Mouse (Mus musculus) forebrain, embryonic 15.5 days (tissue): Measurements from ENCODE around the gene 5730596B20Rik. TPM values are rescaled to one million over a fixed set of nuclear protein-coding genes. Genes with fewer than 3 reads are reported as not detected.

Source experiments
- ATAC-seq: fragments of 200-750 bp; cut with Nextera tagmentation; replicated peaks from 2 replicates; pipeline ENCODE4 v1.8.0; 2017; ENCODE audit warnings: mild to moderate bottlenecking, moderate TSS enrichment, moderate library complexity
- H3K27ac ChIP-seq: fragments of 300-500 bp; sonication (generic); replicated peaks from 2 replicates; pipeline ENCODE4 v1.5.1; 2015; ENCODE audit warnings: mild to moderate bottlenecking, inconsistent platforms
- H3K27me3 ChIP-seq: fragments of 300-500 bp; sonication (generic); 2 replicates; pipeline ENCODE4 v1.6.1; 2015; ENCODE audit warnings: inconsistent platforms
- H3K36me3 ChIP-seq: fragments of 300-500 bp; sonication (generic); 2 replicates; pipeline ENCODE4 v1.6.1; 2015; ENCODE audit warnings: mild to moderate bottlenecking, inconsistent platforms
- H3K4me1 ChIP-seq: fragments of 300-500 bp; sonication (generic); 2 replicates; pipeline ENCODE4 v1.6.1; 2015; ENCODE audit warnings: inconsistent platforms
- H3K4me2 ChIP-seq: fragments of 300-500 bp; sonication (generic); replicated peaks from 2 replicates; pipeline ENCODE4 v1.6.1; 2015; ENCODE audit warnings: mild to moderate bottlenecking, inconsistent platforms
- H3K4me3 ChIP-seq: fragments of 300-500 bp; sonication (generic); 2 replicates; pipeline ENCODE4 v1.5.1; 2015; ENCODE audit warnings: mild to moderate bottlenecking, inconsistent platforms
- H3K9ac ChIP-seq: fragments of 300-500 bp; sonication (generic); replicated peaks from 2 replicates; pipeline ENCODE4 v1.6.1; 2015; ENCODE audit warnings: mild to moderate bottlenecking, inconsistent platforms
- H3K9me3 ChIP-seq: fragments of 300-500 bp; sonication (generic); 2 replicates; pipeline ENCODE4 v1.6.1; 2016; ENCODE audit warnings: inconsistent platforms
- WGBS: fragments of 180-500 bp; shearing (Covaris S2); methylation state at CpG from one replicate; pipeline ENCODE4 v1.1.7; 2015; ENCODE audit warnings: mixed read lengths; 5-methylcytosine and 5-hydroxymethylcytosine counted together
- polyA plus RNA-seq: library from polyadenylated mRNA; unstranded; fragments of >200 nt; fragmentation: Nextera tagmentation; extraction: Ambion mirVana; gene quantifications from 2 replicates; pipeline ENCODE4 v1.2.1, GENCODE M21; 2015

Gene 5730596B20Rik
- polyA plus RNA-seq, 1 experiment from 2014 or later, result not detected

GRCm38 (mm10) chr6:52157466-52158275 lies 19.6 kb upstream of the 5730596B20Rik start:
- Histone ChIP-seq H3K4me1 (peaks cover 14% of the 10 kb centered on the region), H3K4me3 (peak overlapping the region; percentile 46), H3K9ac (no peak overlapping the region), H3K27ac (no peak overlapping the region), H3K9me3 (no peaks in the 10 kb centered on the region), H3K4me2 (peak overlapping the region; percentile 93), H3K36me3 (no peaks in the 10 kb centered on the region), H3K27me3 (peaks cover 97% of the 10 kb centered on the region)
- 2% methylated on average over 32 of the region's 32 CpGs for WGBS
- ATAC-seq, result peak; percentile 29

GRCm38 (mm10) chr6:52158276-52159051 lies 18.8 kb upstream of the 5730596B20Rik start, which contains the start of gene Hoxa1:
TSS of gene Hoxa1 (minus strand) at chr6:52158317.
- 0 out of 2 replicates have a peak within 1 kb of the TSS, but pooled peaks have one; percentile 11 for H3K9ac ChIP-seq

DNA sequence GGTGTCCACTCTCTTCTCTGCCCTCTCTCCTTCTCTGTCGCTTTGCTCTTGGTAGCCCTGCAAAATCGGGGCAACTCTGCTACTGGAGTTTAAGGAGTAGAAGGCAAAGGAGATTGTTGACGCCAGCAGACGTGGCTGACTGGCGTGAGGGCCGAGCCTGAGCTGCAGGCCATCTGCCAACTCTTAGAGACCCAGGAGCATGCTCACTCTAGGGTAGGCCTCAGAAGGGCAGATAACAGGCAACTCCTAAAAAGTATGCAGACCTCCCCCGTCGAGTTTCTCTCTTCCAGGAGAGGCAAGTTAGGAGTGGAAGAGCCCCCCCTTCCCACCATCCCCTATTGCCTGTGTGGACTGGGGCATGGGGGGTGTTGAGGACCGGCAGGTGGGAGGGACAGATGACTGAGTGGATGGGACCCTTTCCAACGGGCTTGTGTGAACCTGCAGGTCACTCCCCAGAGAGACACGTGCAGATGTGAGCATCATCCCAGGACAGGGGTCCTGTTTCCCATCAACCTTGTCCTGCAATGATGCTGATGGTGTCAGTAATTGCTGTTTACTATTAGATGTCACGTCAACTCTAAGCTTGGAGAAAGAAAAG lies 18.0 kb upstream of the 5730596B20Rik start:
- Histone ChIP-seq H3K9me3 (no peaks in the 10 kb centered on the region), H3K4me3 (peak overlapping the region; percentile 46; the same call in 1 of the 2 replicates), H3K27me3 (peaks cover 97% of the 10 kb centered on the region), H3K9ac (no peak overlapping the region), H3K36me3 (no peaks in the 10 kb centered on the region), H3K4me2 (peak overlapping the region; percentile 93; the same call in 1 of the 2 replicates), H3K4me1 (peaks cover 14% of the 10 kb centered on the region), H3K27ac (no peak overlapping the region)
- 4% methylated on average over 12 of the region's 12 CpGs for WGBS
- ATAC-seq, result no peak

More at GRCm38 (mm10) chr6:52158276-52159051, 18.8 kb upstream of the 5730596B20Rik start, which contains the start of gene Hoxa1:
- Histone ChIP-seq H3K4me2 (peak within 1 kb of the TSS; percentile 93), H3K4me1 (peaks cover 14% of the 10 kb centered on the region), H3K4me3 (peak within 1 kb of the TSS; percentile 46), H3K27me3 (peaks cover 97% of the 10 kb centered on the region), H3K27ac (no peak within 1 kb of the TSS), H3K9me3 (no peaks in the 10 kb centered on the region), H3K36me3 (no peaks in the 10 kb centered on the region)
- 0% methylated on average over 48 of the region's 55 CpGs for WGBS
- ATAC-seq, result peak; percentile 70

GRCm38 (mm10) chr6:52159979-52160378 lies 17.3 kb upstream of the 5730596B20Rik start:
- H3K27ac ChIP-seq, result no peak overlapping the region
- no peak overlapping the region for H3K9ac ChIP-seq
- H3K36me3 ChIP-seq, result no peaks in the 10 kb centered on the region
- peaks cover 95% of the 10 kb centered on the region for H3K27me3 ChIP-seq
- no peak overlapping the region for H3K4me2 ChIP-seq
- ATAC-seq, result no peak
- 4% methylated on average over 8 of the region's 9 CpGs for WGBS
- no peak overlapping the region for H3K4me3 ChIP-seq
- no peaks in the 10 kb centered on the region for H3K9me3 ChIP-seq
- peaks cover 14% of the 10 kb centered on the region for H3K4me1 ChIP-seq

DNA sequence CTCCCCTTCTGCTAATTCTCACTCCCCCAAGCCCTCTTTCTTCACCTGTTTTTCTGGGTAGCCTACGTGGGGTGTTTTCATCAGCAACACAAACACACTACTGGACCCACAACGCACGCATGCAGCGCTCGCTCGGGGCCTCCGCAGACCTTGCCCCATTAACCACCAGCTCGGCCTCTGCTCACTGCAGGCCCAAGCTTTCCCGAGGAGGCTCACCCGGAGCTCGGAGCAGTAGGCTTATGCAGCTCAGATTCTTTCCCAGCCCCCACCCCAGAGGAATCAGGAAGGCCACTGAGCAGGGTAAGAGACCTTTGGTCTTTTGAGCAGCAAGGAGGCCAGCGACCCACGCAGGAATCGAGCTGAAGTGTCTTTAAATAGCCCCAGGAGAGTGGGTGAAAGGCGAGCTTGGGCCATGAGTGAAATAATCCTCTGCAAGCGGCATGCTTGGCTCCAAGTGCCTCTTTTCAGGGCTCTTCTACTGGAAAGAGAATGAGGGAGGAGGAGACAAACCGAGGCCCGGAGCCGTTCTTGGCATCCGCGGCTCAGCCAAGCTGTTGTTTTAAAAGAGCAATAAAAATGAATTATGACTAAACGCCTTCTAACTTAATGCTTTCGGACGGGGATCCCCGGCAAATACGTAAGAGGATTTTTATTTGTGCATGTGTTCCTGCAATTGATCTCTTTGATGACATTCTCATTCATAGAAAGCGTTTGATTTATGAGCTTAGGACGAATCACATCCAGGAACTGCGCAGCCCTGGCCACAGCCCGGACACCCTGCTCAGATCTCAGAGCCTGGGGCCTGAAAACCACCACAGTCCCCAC lies 16.6 kb upstream of the 5730596B20Rik start:
- ATAC-seq, result no peak
- Histone ChIP-seq H3K27ac (no peak overlapping the region), H3K36me3 (no peaks in the 10 kb centered on the region), H3K4me3 (no peak overlapping the region), H3K27me3 (peaks cover 95% of the 10 kb centered on the region), H3K4me2 (no peak overlapping the region), H3K9ac (no peak overlapping the region), H3K9me3 (no peaks in the 10 kb centered on the region), H3K4me1 (peaks cover 14% of the 10 kb centered on the region)
- WGBS, result 1% methylated on average over 30 of the region's 30 CpGs

DNA sequence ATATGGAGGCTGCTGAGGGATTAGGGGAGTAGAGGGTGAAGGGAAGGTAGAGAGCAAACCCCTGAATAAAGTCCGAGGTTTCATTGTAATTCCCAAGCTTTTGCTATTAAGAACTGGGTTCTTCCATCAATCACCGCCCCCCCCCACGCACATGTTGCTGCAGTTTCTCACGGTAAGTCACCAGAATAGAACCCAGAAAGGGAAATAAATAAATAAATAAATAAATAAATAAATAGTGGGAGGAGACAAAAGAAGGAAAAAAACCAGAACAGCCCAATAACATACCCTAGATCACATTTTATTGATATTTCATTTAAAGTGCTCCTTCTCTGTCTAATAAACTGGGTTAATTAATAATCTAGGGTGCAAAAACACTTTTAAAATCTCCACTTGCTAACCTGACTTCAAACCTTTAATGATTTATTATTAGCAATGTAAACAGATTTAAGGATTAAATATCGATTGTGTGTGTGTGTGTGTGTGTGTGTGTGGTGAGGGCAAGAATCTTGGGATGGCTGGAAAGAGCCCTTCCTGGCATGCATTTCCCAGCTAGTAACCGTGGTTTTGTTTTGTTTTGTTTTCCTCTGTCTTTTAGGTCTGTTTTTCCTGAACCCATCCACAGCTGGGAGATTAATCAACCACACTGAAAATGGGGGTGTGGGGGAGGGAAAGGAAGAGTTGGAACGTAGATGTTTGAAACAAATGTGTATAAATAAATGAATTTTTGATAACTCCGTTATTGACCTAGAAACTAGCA lies 15.8 kb upstream of the 5730596B20Rik start:
- no peak overlapping the region for H3K4me3 ChIP-seq
- H3K4me1 ChIP-seq, result peaks cover 14% of the 10 kb centered on the region
- H3K9ac ChIP-seq, result no peak overlapping the region
- no peak overlapping the region for H3K27ac ChIP-seq
- H3K27me3 ChIP-seq, result peaks cover 95% of the 10 kb centered on the region
- ATAC-seq, result no peak
- no peak overlapping the region for H3K4me2 ChIP-seq
- H3K36me3 ChIP-seq, result no peaks in the 10 kb centered on the region
- no peaks in the 10 kb centered on the region for H3K9me3 ChIP-seq
- WGBS, result 1% methylated on average over 8 of the region's 8 CpGs

- ATAC-seq, result no peak
- H3K4me2 ChIP-seq, result no peak overlapping the region
- H3K36me3 ChIP-seq, result no peaks in the 10 kb centered on the region
- no peak overlapping the region for H3K9ac ChIP-seq
- WGBS, result 7% methylated on average over 1 of the region's 1 CpGs
- no peak overlapping the region for H3K27ac ChIP-seq
- H3K4me3 ChIP-seq, result no peak overlapping the region
- H3K27me3 ChIP-seq, result peaks cover 95% of the 10 kb centered on the region
- no peaks in the 10 kb centered on the region for H3K9me3 ChIP-seq
- peaks cover 14% of the 10 kb centered on the region for H3K4me1 ChIP-seq
These were observed 15.3 kb upstream of the 5730596B20Rik start for GRCm38 (mm10) chr6:52162093-52162380.

DNA sequence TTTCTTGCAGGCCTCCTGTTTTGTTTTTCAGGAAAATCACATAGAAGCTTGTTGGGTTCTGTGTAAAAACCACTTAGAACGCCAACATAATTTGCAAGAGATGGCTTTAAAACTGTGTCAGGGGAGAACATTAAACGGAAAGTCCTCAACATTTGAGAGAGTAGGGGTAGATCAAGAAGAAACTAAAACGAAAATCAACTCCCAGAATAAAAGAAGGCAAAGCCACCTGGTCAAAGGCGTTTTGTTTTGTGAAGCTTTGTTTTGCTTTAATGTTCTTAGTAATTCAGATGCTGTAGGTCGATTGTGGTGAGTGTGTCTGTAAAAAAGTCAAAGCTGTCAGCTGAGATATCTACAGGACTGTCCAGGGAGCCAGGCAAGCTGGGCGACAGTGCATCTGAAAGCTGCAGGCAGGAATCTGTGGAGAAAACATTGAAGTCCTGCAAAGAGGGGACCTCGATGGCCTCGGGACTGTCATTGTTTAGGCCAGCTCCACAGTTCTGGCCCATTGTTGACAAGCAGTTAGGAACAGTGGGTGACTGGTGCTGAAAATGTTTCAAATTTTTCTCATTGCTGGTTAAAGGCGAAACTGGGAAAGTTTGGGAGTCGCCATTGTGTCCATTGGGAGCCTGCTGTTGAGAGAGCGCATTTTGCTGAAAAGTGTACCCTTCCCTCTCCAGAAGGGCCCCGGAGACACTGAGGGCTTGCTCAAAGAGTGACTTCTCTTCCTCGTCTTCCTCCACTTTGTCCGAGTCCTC lies 14.5 kb upstream of the 5730596B20Rik start:
- Histone ChIP-seq H3K4me2 (no peak overlapping the region), H3K4me3 (no peak overlapping the region), H3K27me3 (peaks cover 95% of the 10 kb centered on the region), H3K4me1 (peaks cover 13% of the 10 kb centered on the region), H3K9me3 (no peaks in the 10 kb centered on the region), H3K36me3 (no peaks in the 10 kb centered on the region), H3K27ac (no peak overlapping the region), H3K9ac (no peak overlapping the region)
- ATAC-seq, result no peak
- 1% methylated on average over 14 of the region's 14 CpGs for WGBS

- H3K9me3 ChIP-seq, result no peaks in the 10 kb centered on the region
- H3K4me2 ChIP-seq, result no peak overlapping the region
- no peak for ATAC-seq
- no peak overlapping the region for H3K9ac ChIP-seq
- no peaks in the 10 kb centered on the region for H3K36me3 ChIP-seq
- WGBS, result under 1% methylated on average over 17 of the region's 17 CpGs
- H3K4me3 ChIP-seq, result no peak overlapping the region
- peaks cover 6% of the 10 kb centered on the region for H3K4me1 ChIP-seq
- H3K27ac ChIP-seq, result no peak overlapping the region
- peaks cover 95% of the 10 kb centered on the region for H3K27me3 ChIP-seq
These were observed 13.8 kb upstream of the 5730596B20Rik start for GRCm38 (mm10) chr6:52163366-52164031.

- no peaks in the 10 kb centered on the region for H3K4me1 ChIP-seq
- H3K27ac ChIP-seq, result no peak overlapping the region
- no peak overlapping the region for H3K9ac ChIP-seq
- H3K4me2 ChIP-seq, result no peak overlapping the region
- H3K27me3 ChIP-seq, result peaks cover 94% of the 10 kb centered on the region
- no peak overlapping the region for H3K4me3 ChIP-seq
- ATAC-seq, result no peak
- WGBS, result under 1% methylated on average over 39 of the region's 39 CpGs
- H3K9me3 ChIP-seq, result no peaks in the 10 kb centered on the region
- H3K36me3 ChIP-seq, result no peaks in the 10 kb centered on the region
These were observed 13.2 kb upstream of the 5730596B20Rik start for GRCm38 (mm10) chr6:52164051-52164625.
